Mouse (Mus musculus): Measurements from ENCODE around the gene C1qtnf6.
A peak's percentile ranks its signal among the peaks of the same experiment; 100 is the strongest.

Gene C1qtnf6

DNA sequence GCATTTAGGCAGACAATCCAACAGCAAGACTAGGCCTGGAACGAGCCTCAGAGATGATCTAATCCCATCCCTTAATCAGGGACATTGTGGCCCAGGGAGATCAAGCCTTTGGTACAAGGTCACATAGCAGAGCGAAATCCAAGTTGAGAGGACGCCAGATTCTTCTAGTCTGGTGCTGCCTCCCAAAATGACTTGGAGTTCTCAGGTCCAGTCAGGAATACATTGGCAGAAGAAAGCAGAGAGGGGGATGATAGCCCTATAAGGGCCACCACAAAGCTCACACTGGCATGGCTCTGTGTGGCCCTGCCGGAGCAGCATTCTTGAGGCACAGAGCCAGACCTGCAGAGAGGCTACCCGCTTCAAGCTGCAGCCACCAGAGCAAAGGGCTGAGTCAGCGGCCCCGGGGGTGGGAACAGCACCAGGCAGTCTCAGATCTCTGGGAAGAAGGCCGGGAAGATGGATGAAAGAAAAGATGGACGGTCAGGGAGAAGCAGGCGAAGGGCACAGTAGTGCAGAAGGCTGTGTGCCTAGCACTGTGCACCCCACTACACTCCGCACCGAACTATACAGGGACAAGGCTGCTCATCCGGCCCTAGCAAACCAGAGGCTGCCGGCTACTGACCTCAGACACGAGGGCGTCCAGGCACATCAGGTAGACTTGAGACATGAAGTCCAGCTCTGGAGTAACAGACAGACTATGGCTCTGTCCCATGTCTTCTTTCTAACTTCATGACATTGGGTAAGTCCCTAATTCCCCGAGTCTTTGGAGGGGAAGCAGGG, at the start of gene C1qtnf6:
TSS of gene C1qtnf6 (minus strand) at position 746 of the 780 bp plus-strand sequence.
- DNase-seq: peak; percentile 52 to 69

- no peak for DNase-seq
Observed at GRCm38 (mm10) chr15:78576284-78576810, 45.1 kb upstream of the C1qtnf6 start.

- no peak for DNase-seq
Observed at GRCm38 (mm10) chr15:78572658-78573397, 41.6 kb upstream of the C1qtnf6 start, which contains the start of gene Rac2. Gene Rac2 (minus strand): TSS chr15:78572783.

GRCm38 (mm10) chr15:78572270-78572600, 41.0 kb upstream of the C1qtnf6 start:
- no peak for DNase-seq

- no peak for DNase-seq
Observed at GRCm38 (mm10) chr15:78571554-78572269, 40.5 kb upstream of the C1qtnf6 start.

- no peak for DNase-seq
Observed at GRCm38 (mm10) chr15:78570170-78570569, 39.0 kb upstream of the C1qtnf6 start.

DNA sequence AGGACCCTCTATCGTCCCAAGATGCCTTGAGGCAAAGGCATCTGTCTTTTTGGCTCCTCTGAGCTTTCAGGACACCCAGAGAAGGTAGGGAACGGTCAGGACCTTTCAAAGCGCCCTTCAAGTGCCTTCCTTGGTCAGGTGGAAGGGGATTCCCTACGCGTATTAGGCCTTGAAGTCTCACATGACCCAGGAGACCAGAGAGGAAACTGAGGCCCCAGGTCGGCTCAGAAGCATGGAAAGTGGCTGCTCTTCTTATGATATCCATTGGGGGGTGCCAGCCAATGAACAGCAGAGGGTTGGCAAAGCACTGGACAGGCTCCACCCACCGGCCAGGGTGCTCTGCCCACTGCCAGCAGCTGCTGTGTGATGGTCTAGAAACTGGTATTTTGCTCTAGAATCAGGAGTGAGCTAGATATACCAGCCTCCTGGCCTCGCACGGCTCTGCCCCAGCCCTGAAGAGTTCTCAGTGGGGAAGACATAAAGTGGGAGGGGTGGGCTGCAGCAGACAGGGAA, 36.4 kb upstream of the C1qtnf6 start:
- DNase-seq: no peak

DNA sequence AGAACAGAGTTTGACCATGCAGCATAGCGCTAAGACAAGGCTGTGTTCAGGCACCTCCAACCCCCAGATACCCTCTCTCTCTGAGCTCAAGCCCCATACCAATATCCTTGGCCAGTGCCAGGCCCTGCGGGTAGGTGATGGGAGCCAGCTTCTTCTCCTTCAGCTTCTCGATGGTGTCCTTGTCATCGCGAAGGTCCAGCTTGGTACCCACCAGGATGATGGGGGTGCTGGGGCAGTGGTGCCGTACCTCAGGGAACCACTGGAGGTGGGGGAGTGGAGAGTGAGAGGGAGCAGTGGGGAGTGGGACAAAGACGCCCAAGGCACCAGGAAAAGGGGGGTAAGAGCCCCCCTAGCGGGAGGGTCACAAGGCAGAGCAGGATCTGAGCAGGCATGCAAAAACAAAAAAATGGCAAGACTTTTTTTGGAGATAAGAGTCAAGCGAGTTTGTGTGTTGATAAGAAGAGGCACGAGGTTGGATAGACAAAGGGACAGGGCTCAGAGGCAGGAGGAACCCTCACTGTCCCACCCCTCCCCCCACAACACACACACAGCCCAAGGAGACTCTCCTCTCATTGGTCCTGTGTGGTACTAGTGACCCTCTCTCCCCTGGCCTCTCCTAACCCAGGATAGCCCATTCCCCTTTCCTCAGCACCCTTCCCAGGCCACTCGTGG, 33.7 kb upstream of the C1qtnf6 start:
- no peak for DNase-seq

GRCm38 (mm10) chr15:78563937-78564336, 32.7 kb upstream of the C1qtnf6 start:
- no peak for DNase-seq

DNA sequence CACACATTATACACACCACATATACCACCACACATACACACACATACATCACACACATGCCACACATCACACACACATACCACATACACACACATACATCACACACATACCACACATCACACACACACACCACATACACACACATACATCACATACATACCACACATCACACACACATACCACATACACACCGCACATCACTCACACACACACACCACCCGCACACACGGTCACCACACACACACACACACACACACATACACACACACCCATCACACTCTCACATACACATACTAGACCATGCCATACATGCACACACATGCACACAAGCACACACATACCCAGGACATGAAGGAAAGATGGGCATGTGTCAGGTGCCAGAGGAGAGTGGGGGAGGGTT, 32.1 kb upstream of the C1qtnf6 start:
- no peak for DNase-seq

- DNase-seq: no peak
Observed at GRCm38 (mm10) chr15:78559141-78559979, 28.1 kb upstream of the C1qtnf6 start.

- DNase-seq: no peak
Observed at GRCm38 (mm10) chr15:78557693-78558535, 26.7 kb upstream of the C1qtnf6 start.

DNA sequence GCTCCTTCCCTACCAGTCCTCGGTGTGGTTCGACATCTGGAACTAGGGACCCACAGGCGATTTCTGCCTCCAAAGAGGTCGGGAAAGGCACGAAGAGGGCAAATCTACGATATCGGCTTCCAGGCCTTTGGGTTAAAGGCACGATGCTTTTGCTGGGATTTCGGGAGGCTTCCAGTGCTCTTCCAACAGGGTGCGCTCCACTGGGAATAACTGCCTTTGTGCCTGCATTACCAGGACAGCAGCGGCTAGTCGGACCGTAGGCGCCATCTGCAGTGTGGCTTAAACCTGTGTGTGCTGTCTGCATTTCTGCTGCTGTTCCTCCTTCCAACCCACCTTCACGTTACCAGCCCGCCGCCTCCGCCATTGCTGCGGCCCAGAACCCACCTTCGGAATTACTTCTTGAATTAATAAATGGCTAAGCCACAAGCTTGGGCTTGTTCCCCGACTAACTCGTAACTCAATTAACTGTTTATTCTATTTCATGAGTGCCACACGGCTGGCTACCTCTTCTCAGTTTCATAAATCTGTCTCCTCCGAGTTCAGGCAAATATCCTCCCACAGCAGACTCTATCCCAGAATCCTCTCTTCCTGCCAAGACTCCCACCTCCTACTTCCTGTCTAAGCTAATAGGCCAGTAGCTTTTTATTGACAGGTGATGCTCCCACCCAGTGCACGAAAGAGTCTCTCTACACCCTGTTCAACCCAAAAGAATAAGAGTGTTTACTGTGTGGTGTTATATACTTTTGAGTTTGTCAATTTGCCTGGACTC, 23.5 kb upstream of the C1qtnf6 start:
- DNase-seq: no peak

DNA sequence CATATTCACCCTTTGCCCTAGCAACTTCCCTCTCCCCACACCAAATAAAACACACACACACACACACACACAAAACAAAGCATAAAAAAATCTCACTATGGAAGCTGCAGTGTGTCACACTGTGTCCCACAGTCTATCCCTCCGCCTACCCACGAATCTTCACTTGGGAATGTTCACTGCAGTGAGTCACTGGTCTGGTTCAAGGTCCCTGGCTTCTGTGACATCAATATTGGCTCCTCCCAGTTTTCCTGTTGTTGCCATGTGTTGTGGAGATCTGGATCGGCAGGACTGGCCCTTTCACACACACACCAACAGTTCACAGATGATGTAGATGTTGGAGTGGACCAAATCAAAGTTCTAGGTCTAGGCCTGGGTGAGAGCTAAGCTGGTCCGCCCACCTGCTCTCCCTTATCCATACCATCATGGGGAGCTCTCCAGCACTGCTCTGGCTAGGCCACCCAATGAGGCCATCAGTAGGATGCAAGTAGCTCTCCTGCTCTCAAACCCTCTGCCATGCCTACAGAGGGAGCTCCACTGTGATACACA, 18.0 kb upstream of the C1qtnf6 start:
- no peak for DNase-seq

DNA sequence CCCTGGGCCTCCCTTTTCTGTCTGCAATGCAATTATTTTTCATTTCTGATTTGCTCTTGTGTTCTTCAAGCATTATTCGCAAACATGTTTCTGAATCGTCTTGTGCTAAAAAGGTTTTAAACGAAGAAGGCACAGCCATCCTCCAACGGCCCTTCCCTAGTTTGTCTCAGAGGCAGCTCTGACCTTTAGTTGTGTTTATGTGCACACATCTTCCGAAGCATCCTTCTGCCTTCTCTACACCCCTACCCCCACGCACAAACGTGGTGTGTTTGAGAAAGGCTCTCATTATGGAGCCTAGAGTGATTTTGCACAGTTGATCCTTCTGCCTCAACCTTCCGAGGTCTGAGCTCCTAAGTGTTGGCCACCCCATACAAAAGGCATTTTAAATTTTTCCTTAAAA, 17.5 kb upstream of the C1qtnf6 start:
- no peak for DNase-seq

GRCm38 (mm10) chr15:78548336-78548665, 17.1 kb upstream of the C1qtnf6 start:
- no peak for DNase-seq

DNA sequence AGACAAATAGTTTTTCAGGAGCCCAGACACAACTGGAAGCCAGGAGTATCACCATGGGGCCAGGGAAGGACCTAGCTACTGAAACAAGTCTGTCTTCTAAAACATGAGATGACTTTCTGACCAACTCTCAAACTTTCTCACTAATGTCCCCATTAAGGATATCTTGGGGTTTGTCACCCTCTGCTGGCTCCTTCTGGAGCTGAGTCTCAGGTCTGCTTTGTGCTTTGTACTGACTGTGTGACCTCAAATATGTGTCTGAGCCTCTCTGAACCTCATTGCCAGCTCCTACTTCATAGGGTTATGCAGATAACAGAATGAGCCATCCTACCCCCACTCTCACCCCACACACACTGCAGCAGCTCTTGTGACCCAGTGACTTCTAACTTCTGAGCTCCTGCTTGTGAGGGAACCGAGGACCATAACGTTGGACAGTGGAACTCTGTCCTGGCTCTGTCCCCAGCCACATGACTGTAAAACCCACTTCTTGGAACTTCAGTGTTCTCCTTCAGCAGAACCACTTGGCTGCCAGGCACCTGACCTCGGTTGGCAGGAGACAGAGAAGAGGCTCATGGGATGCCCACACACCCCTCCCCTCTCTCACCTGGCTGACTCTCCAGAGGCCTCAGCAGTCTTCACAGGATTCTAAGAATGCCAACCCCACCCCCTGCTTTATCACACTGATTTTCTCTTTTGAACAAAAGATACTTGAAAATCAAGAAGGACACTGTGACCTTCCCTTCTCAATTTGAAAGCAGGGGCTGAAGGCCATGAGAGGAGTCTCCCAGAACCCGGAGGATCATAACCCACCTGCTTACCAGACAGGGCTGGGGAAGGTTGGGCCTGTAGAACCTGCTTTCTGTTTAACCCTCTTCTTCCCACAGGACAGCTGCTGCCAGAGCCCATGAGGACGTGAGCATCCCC, 16.5 kb upstream of the C1qtnf6 start:
- peak; percentile 70 to 71 for DNase-seq

- DNase-seq: no peak
Observed at GRCm38 (mm10) chr15:78546060-78546459, 14.8 kb upstream of the C1qtnf6 start.
